Mouse (Mus musculus): ENCODE measurements around the gene Rnf145.

Rnf145 gene

GRCm38 (mm10) chr11:44518281-44519095, at the start of gene Rnf145:
TSS of gene Rnf145 (plus strand) at chr11:44518964.
- peak; percentile 83 for DNase-seq

- no peak for DNase-seq
Observed at GRCm38 (mm10) chr11:44469646-44470431, 48.9 kb upstream of the Rnf145 start.

GRCm38 (mm10) chr11:44470432-44471336, 48.1 kb upstream of the Rnf145 start, which contains the start of gene Ublcp1:
TSS of gene Ublcp1 (minus strand) at chr11:44470498.
- DNase-seq: peak; percentile 95

- DNase-seq: peak; percentile 13
Observed at GRCm38 (mm10) chr11:44471337-44471995, 47.3 kb upstream of the Rnf145 start.

GRCm38 (mm10) chr11:44475467-44475866, 43.3 kb upstream of the Rnf145 start:
- DNase-seq: no peak

GRCm38 (mm10) chr11:44476445-44476844, 42.3 kb upstream of the Rnf145 start:
- no peak for DNase-seq

GRCm38 (mm10) chr11:44478382-44478781, 40.4 kb upstream of the Rnf145 start:
- no peak for DNase-seq

- DNase-seq: no peak
Observed at GRCm38 (mm10) chr11:44480246-44480645, 38.5 kb upstream of the Rnf145 start.

- DNase-seq: no peak
Observed at GRCm38 (mm10) chr11:44485089-44485736, 33.6 kb upstream of the Rnf145 start.

GRCm38 (mm10) chr11:44489117-44489516, 29.6 kb upstream of the Rnf145 start:
- DNase-seq: no peak

GRCm38 (mm10) chr11:44494643-44495323, 24.0 kb upstream of the Rnf145 start:
- DNase-seq: no peak

- DNase-seq: peak; percentile 11
Observed at GRCm38 (mm10) chr11:44496217-44496616, 22.5 kb upstream of the Rnf145 start.

GRCm38 (mm10) chr11:44498412-44499272, 20.1 kb upstream of the Rnf145 start:
- no peak for DNase-seq

- DNase-seq: no peak
Observed at GRCm38 (mm10) chr11:44500966-44501365, 17.8 kb upstream of the Rnf145 start.

GRCm38 (mm10) chr11:44501477-44501876, 17.3 kb upstream of the Rnf145 start:
- DNase-seq: no peak

- DNase-seq: no peak
Observed at GRCm38 (mm10) chr11:44502931-44503330, 15.8 kb upstream of the Rnf145 start.

GRCm38 (mm10) chr11:44504146-44504545, 14.6 kb upstream of the Rnf145 start:
- DNase-seq: no peak

GRCm38 (mm10) chr11:44504761-44505160, 14.0 kb upstream of the Rnf145 start:
- DNase-seq: no peak

GRCm38 (mm10) chr11:44508876-44509275, 9.9 kb upstream of the Rnf145 start:
- no peak for DNase-seq

- no peak for DNase-seq
Observed at GRCm38 (mm10) chr11:44509906-44510305, 8.9 kb upstream of the Rnf145 start.

Data from kidney, adult 11 months (tissue).